Mouse (Mus musculus) cerebellum, adult 2 months (tissue): ENCODE results near the gene Myo16. TPM values are rescaled to one million over a fixed set of nuclear protein-coding genes. Genes with fewer than 3 reads are reported as not detected.

Experiments
- DNase-seq, 2 experiments: peaks; one replicate each; pipeline ENCODE4 v3.0.0; 2021
- H3K27ac ChIP-seq: fragments of 200-500 bp; 2 replicates; pipeline ENCODE4 v1.5.1; 2012; ENCODE audit warnings: low read length, control low read depth, inconsistent platforms; ENCODE audit not compliant: insufficient read depth
- H3K27me3 ChIP-seq: fragments of 200-500 bp; 2 replicates; pipeline ENCODE4 v1.6.1; 2012; ENCODE audit warnings: inconsistent platforms, mild to moderate bottlenecking, low read length, moderate library complexity; ENCODE audit not compliant: control insufficient read depth, insufficient read depth
- H3K4me1 ChIP-seq: fragments of 200-500 bp; 2 replicates; pipeline ENCODE4 v1.6.1; 2011; ENCODE audit warnings: low read length; ENCODE audit not compliant: control insufficient read depth, insufficient read depth
- H3K4me3 ChIP-seq: fragments of 200-500 bp; replicated peaks from 2 replicates; pipeline ENCODE3; 2011; ENCODE audit warnings: mild to moderate bottlenecking, low read depth, low read length, control low read depth; ENCODE audit not compliant: insufficient read depth
- CTCF ChIP-seq: fragments of 200-500 bp; IDR thresholded peaks from 2 replicates; pipeline ENCODE4 v1.5.1; 2011; ENCODE audit warnings: low read depth, mild to moderate bottlenecking, control low read depth, low read length, moderate library complexity, borderline replicate concordance; ENCODE audit not compliant: insufficient read depth
- POLR2A ChIP-seq: fragments of 200-500 bp; IDR thresholded peaks from 2 replicates; pipeline ENCODE4 v1.6.1; 2011; ENCODE audit warnings: low read length, control low read depth, borderline replicate concordance; ENCODE audit not compliant: insufficient read depth
- WGBS: fragments of 180-500 bp; shearing (Covaris S2); methylation state at CpG from one replicate; pipeline ENCODE4 v1.1.7; 2018; 5-methylcytosine and 5-hydroxymethylcytosine counted together
- polyA plus RNA-seq: library from polyadenylated mRNA; depleted of rRNA; stranded (reverse); fragments of >200 nt; gene quantifications from 2 replicates; pipeline ENCODE4 v1.2.3, GENCODE M21; 2012

Gene Myo16
- polyA plus RNA-seq, 1 experiment: 10.3 TPM

GRCm38 (mm10) chr8:10470280-10470679, 316.6 kb downstream of the Myo16 start:
- H3K4me3 ChIP-seq: no peak overlapping the region
- no peaks in the 10 kb centered on the region for H3K27me3 ChIP-seq
- H3K27ac ChIP-seq: no peak overlapping the region
- DNase-seq: no peak
- no peaks in the 10 kb centered on the region for H3K4me1 ChIP-seq
- no peak for TF ChIP-seq POLR2A
- no peak for TF ChIP-seq CTCF
- WGBS: 65% methylated on average over 6 of the region's 6 CpGs

- no peak overlapping the region for H3K27ac ChIP-seq
These were observed 318.7 kb downstream of the Myo16 start for GRCm38 (mm10) chr8:10472371-10472770.

DNA sequence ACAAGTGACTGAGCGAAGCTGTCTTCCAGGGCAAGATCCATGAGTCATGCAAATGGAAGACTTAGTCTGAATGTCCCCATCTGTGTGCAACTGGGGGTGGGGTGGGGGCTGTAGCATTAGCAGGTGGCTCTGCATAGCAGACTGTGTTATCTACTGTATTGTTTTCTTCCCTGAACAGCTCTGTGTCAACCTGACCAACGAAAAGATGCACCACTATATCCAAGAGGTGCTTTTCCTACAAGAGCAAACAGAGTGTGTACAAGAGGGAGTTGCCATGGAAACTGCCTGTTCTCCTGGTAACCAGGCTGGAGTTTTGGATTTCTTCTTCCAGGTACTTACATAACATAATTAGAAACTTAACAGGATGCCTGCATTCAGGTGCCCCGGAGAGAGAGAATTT, 320.7 kb downstream of the Myo16 start:
- H3K4me3 ChIP-seq: no peak overlapping the region
- DNase-seq: no peak
- H3K27ac ChIP-seq: no peak overlapping the region
- no peaks in the 10 kb centered on the region for H3K4me1 ChIP-seq
- WGBS: 81% methylated on average over 3 of the region's 3 CpGs
- no peaks in the 10 kb centered on the region for H3K27me3 ChIP-seq
- TF ChIP-seq POLR2A (no peak), CTCF (no peak)

More at GRCm38 (mm10) chr8:10472371-10472770, 318.7 kb downstream of the Myo16 start:
- no peak for DNase-seq
- no peak overlapping the region for H3K4me3 ChIP-seq
- no peak for TF ChIP-seq POLR2A
- TF ChIP-seq CTCF: no peak
- WGBS: 68% methylated on average over 3 of the region's 3 CpGs
- no peaks in the 10 kb centered on the region for H3K27me3 ChIP-seq
- H3K4me1 ChIP-seq: no peaks in the 10 kb centered on the region

- no peaks in the 10 kb centered on the region for H3K4me1 ChIP-seq
- WGBS: 65% methylated on average over 10 of the region's 10 CpGs
- H3K27ac ChIP-seq: no peak overlapping the region
- DNase-seq: no peak
- no peak for TF ChIP-seq POLR2A
- TF ChIP-seq CTCF: no peak
- no peaks in the 10 kb centered on the region for H3K27me3 ChIP-seq
- no peak overlapping the region for H3K4me3 ChIP-seq
These were observed 325.3 kb downstream of the Myo16 start for GRCm38 (mm10) chr8:10479059-10479458.

GRCm38 (mm10) chr8:10480850-10481249, 327.1 kb downstream of the Myo16 start:
- 91% methylated on average over 8 of the region's 8 CpGs for WGBS
- DNase-seq: no peak
- Histone ChIP-seq H3K4me1 (no peaks in the 10 kb centered on the region), H3K27ac (no peak overlapping the region), H3K4me3 (no peak overlapping the region), H3K27me3 (no peaks in the 10 kb centered on the region)
- TF ChIP-seq CTCF (no peak), POLR2A (no peak)

- 88% methylated on average over 5 of the region's 5 CpGs for WGBS
- H3K27ac ChIP-seq: no peak overlapping the region
- H3K27me3 ChIP-seq: no peaks in the 10 kb centered on the region
- TF ChIP-seq CTCF (no peak), POLR2A (no peak)
- H3K4me1 ChIP-seq: no peaks in the 10 kb centered on the region
- H3K4me3 ChIP-seq: no peak overlapping the region
- DNase-seq: no peak
These were observed 328.4 kb downstream of the Myo16 start for GRCm38 (mm10) chr8:10482064-10482463.

DNA sequence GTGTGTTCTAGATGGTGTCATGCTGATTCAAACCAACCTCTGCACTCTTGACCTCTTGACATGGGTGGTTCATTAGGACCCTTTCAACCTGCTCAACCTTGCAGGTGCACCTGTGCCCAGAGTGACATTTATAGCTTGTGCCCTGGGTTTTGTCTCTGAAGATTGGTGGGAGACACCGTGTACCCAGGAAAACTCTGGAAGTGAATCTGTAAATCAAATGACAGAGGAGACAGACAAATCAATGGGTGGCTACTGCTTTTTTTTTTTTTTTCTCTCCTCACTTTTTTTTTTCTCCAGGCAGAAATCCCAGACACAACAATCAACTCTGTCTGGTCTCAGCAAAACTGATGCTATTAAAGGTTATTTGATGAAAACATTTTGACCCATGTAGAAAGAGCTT, 329.2 kb downstream of the Myo16 start:
- WGBS: 85% methylated on average over 1 of the region's 1 CpGs
- no peak overlapping the region for H3K4me3 ChIP-seq
- no peaks in the 10 kb centered on the region for H3K4me1 ChIP-seq
- H3K27ac ChIP-seq: no peak overlapping the region
- no peak for DNase-seq
- H3K27me3 ChIP-seq: no peaks in the 10 kb centered on the region
- no peak for TF ChIP-seq POLR2A
- TF ChIP-seq CTCF: no peak

- 48% methylated on average over 5 of the region's 5 CpGs for WGBS
- DNase-seq: no peak
- no peak for TF ChIP-seq CTCF
- no peak for TF ChIP-seq POLR2A
- Histone ChIP-seq H3K27ac (no peak overlapping the region), H3K4me3 (no peak overlapping the region), H3K4me1 (no peaks in the 10 kb centered on the region), H3K27me3 (no peaks in the 10 kb centered on the region)
These were observed 330.1 kb downstream of the Myo16 start for GRCm38 (mm10) chr8:10483841-10484240.
